Mouse (Mus musculus): ENCODE data around the gene Cpsf4.

Cpsf4 gene

GRCm38 (mm10) chr5:145190875-145191798 lies 24.1 kb downstream of the Cpsf4 start:
- peaks cover 57% of the 10 kb centered on the region for H3K4me1 ChIP-seq (replicated peaks; ENCODE audit: low read depth, low read length)
- H3K27me3 ChIP-seq (ENCODE audit: insufficient read depth, low read length), result no peaks in the 10 kb centered on the region
- no peak for TF ChIP-seq POU5F1 (IDR thresholded peaks at IDR 0.05; ENCODE audit: borderline replicate concordance, low read length)
- peak; percentile 27; the same call in 1 of the 2 replicates for TF ChIP-seq NANOG (IDR thresholded peaks at IDR 0.05; ENCODE audit: borderline replicate concordance, low read length)
- no peaks in the 10 kb centered on the region for H3K9me3 ChIP-seq (ENCODE audit: low read length)
- peaks cover 71% of the 10 kb centered on the region for H3K36me3 ChIP-seq (ENCODE audit: insufficient read depth, low read length)
- peak overlapping the region; percentile 98 for H3K4me3 ChIP-seq (replicated peaks; ENCODE audit: low read length)

GRCm38 (mm10) chr5:145191962-145192361 lies 24.9 kb downstream of the Cpsf4 start, which contains the start of gene Atp5j2:
Gene Atp5j2 (minus strand): TSS chr5:145192062.
- peak within 1 kb of the TSS; percentile 98 for H3K4me3 ChIP-seq (replicated peaks; ENCODE audit: low read length)
- no peaks in the 10 kb centered on the region for H3K27me3 ChIP-seq (ENCODE audit: insufficient read depth, low read length)
- H3K9me3 ChIP-seq (ENCODE audit: low read length), result no peaks in the 10 kb centered on the region
- peaks cover 68% of the 10 kb centered on the region for H3K36me3 ChIP-seq (ENCODE audit: insufficient read depth, low read length)
- peaks cover 49% of the 10 kb centered on the region for H3K4me1 ChIP-seq (replicated peaks; ENCODE audit: low read depth, low read length)
- TF ChIP-seq CTCF (conservative IDR thresholded peaks at IDR 0.05; ENCODE audit: low read length) (no peak), POU5F1 (IDR thresholded peaks at IDR 0.05; ENCODE audit: borderline replicate concordance, low read length) (no peak), NANOG (IDR thresholded peaks at IDR 0.05; ENCODE audit: borderline replicate concordance, low read length) (no peak)

GRCm38 (mm10) chr5:145200387-145200786 lies 33.4 kb downstream of the Cpsf4 start:
- no peaks in the 10 kb centered on the region for H3K27me3 ChIP-seq (ENCODE audit: insufficient read depth, low read length)
- TF ChIP-seq POU5F1 (IDR thresholded peaks at IDR 0.05; ENCODE audit: borderline replicate concordance, low read length) (no peak), NANOG (IDR thresholded peaks at IDR 0.05; ENCODE audit: borderline replicate concordance, low read length) (no peak), CTCF (conservative IDR thresholded peaks at IDR 0.05; ENCODE audit: low read length) (no peak)
- H3K9me3 ChIP-seq (ENCODE audit: low read length), result no peaks in the 10 kb centered on the region
- peaks cover 32% of the 10 kb centered on the region for H3K36me3 ChIP-seq (ENCODE audit: insufficient read depth, low read length)
- H3K4me3 ChIP-seq (replicated peaks; ENCODE audit: low read length), result peak overlapping the region; percentile 97; the same call in 1 of the 2 replicates
- peaks cover 31% of the 10 kb centered on the region for H3K4me1 ChIP-seq (replicated peaks; ENCODE audit: low read depth, low read length)

GRCm38 (mm10) chr5:145201321-145201991 lies 34.4 kb downstream of the Cpsf4 start, which contains the start of gene Zkscan14:
Gene Zkscan14 (minus strand): TSS chr5:145201868.
- TF ChIP-seq POU5F1 (IDR thresholded peaks at IDR 0.05; ENCODE audit: borderline replicate concordance, low read length) (no peak), CTCF (conservative IDR thresholded peaks at IDR 0.05; ENCODE audit: low read length) (no peak), NANOG (IDR thresholded peaks at IDR 0.05; ENCODE audit: borderline replicate concordance, low read length) (no peak)
- H3K4me3 ChIP-seq (replicated peaks; ENCODE audit: low read length), result peak within 1 kb of the TSS; percentile 97
- peaks cover 36% of the 10 kb centered on the region for H3K4me1 ChIP-seq (replicated peaks; ENCODE audit: low read depth, low read length)
- H3K9me3 ChIP-seq (ENCODE audit: low read length), result no peaks in the 10 kb centered on the region
- H3K27me3 ChIP-seq (ENCODE audit: insufficient read depth, low read length), result no peaks in the 10 kb centered on the region
- H3K36me3 ChIP-seq (ENCODE audit: insufficient read depth, low read length), result peaks cover 21% of the 10 kb centered on the region

- H3K27me3 ChIP-seq (ENCODE audit: insufficient read depth, low read length), result no peaks in the 10 kb centered on the region
These were observed 35.4 kb downstream of the Cpsf4 start for GRCm38 (mm10) chr5:145202446-145202845.

GRCm38 (mm10) chr5:145203936-145204691 lies 37.1 kb downstream of the Cpsf4 start, which contains the start of gene Zkscan5:
Gene Zkscan5 (plus strand): TSS chr5:145204562.
- Histone ChIP-seq H3K36me3 (ENCODE audit: insufficient read depth, low read length) (peaks cover 10% of the 10 kb centered on the region; the same call in 1 of the 2 replicates), H3K4me1 (replicated peaks; ENCODE audit: low read depth, low read length) (peaks cover 54% of the 10 kb centered on the region), H3K4me3 (replicated peaks; ENCODE audit: low read length) (peak within 1 kb of the TSS; percentile 88), H3K27me3 (ENCODE audit: insufficient read depth, low read length) (no peaks in the 10 kb centered on the region), H3K9me3 (ENCODE audit: low read length) (no peaks in the 10 kb centered on the region)
- TF ChIP-seq CTCF (conservative IDR thresholded peaks at IDR 0.05; ENCODE audit: low read length), result no peak
- TF ChIP-seq NANOG (IDR thresholded peaks at IDR 0.05; ENCODE audit: borderline replicate concordance, low read length), result no peak
- TF ChIP-seq POU5F1 (IDR thresholded peaks at IDR 0.05; ENCODE audit: borderline replicate concordance, low read length), result no peak

More at GRCm38 (mm10) chr5:145202446-145202845, 35.4 kb downstream of the Cpsf4 start:
- Histone ChIP-seq H3K36me3 (ENCODE audit: insufficient read depth, low read length) (peaks cover 17% of the 10 kb centered on the region), H3K4me1 (replicated peaks; ENCODE audit: low read depth, low read length) (peaks cover 44% of the 10 kb centered on the region), H3K9me3 (ENCODE audit: low read length) (no peaks in the 10 kb centered on the region), H3K4me3 (replicated peaks; ENCODE audit: low read length) (0 out of 2 replicates have a peak overlapping the region, but pooled peaks have one; percentile 88)
- TF ChIP-seq CTCF (conservative IDR thresholded peaks at IDR 0.05; ENCODE audit: low read length) (no peak), POU5F1 (IDR thresholded peaks at IDR 0.05; ENCODE audit: borderline replicate concordance, low read length) (no peak), NANOG (IDR thresholded peaks at IDR 0.05; ENCODE audit: borderline replicate concordance, low read length) (no peak)

GRCm38 (mm10) chr5:145205041-145205440 lies 38.0 kb downstream of the Cpsf4 start:
- no peak for TF ChIP-seq CTCF (conservative IDR thresholded peaks at IDR 0.05; ENCODE audit: low read length)
- TF ChIP-seq POU5F1 (IDR thresholded peaks at IDR 0.05; ENCODE audit: borderline replicate concordance, low read length), result no peak
- no peak for TF ChIP-seq NANOG (IDR thresholded peaks at IDR 0.05; ENCODE audit: borderline replicate concordance, low read length)
- Histone ChIP-seq H3K27me3 (ENCODE audit: insufficient read depth, low read length) (no peaks in the 10 kb centered on the region), H3K36me3 (ENCODE audit: insufficient read depth, low read length) (peaks cover 12% of the 10 kb centered on the region), H3K9me3 (ENCODE audit: low read length) (no peaks in the 10 kb centered on the region), H3K4me3 (replicated peaks; ENCODE audit: low read length) (peak overlapping the region; percentile 88), H3K4me1 (replicated peaks; ENCODE audit: low read depth, low read length) (peaks cover 61% of the 10 kb centered on the region)
